Mouse (Mus musculus) ovary, adult 2 months (tissue): ENCODE data around the gene Lce3d. TPM values are rescaled to one million over a fixed set of nuclear protein-coding genes. Genes with fewer than 3 reads are reported as not detected.

Experiments
- polyA plus RNA-seq: library from polyadenylated mRNA; depleted of rRNA; stranded (reverse); fragments of >200 nt; gene quantifications from 2 replicates; pipeline ENCODE4 v1.2.3, GENCODE M21; 2012; rRNA removed

Gene Lce3d
- not detected in 2 replicates for polyA plus RNA-seq

GRCm38 (mm10) chr3:92957090-92957489 is at the start of gene Lce3d:
Lce3d (plus strand) TSS chr3:92957390.

GRCm38 (mm10) chr3:92926130-92926529 is 31.1 kb upstream of the Lce3d start, which contains the start of gene Lce3a:
Lce3a (minus strand) TSS chr3:92926230.

GRCm38 (mm10) chr3:92932679-92933078 is 24.5 kb upstream of the Lce3d start, which contains the start of gene Lce3b:
Lce3b (plus strand) TSS chr3:92932979.

GRCm38 (mm10) chr3:92944186-92944585 is 13.0 kb upstream of the Lce3d start, which contains the start of gene Lce3c:
Lce3c (plus strand) TSS chr3:92944486.

GRCm38 (mm10) chr3:92966761-92967160 is 9.6 kb downstream of the Lce3d start, which contains the start of gene Lce3e:
Lce3e (plus strand) TSS chr3:92967061.

GRCm38 (mm10) chr3:92991926-92992325 is 34.7 kb downstream of the Lce3d start, which contains the start of gene Lce3f:
Lce3f (plus strand) TSS chr3:92992226.

Other genes with a start within 250 kb of the Lce3d start
- not detected in 2 replicates for gene Lce1e, start 248.3 kb upstream of the Lce3d start, polyA plus RNA-seq
- gene Lce1f, start 237.0 kb upstream of the Lce3d start, polyA plus RNA-seq, result 0.22 TPM in 1 of 2 replicates, not detected in the other
- not detected in 2 replicates for gene Gm38119, start 218.3 kb upstream of the Lce3d start, polyA plus RNA-seq
- not detected in 2 replicates for gene Lce1g, start 205.1 kb upstream of the Lce3d start, polyA plus RNA-seq
- gene Lce1h, start 192.3 kb upstream of the Lce3d start, polyA plus RNA-seq, result not detected in 2 replicates
- gene Lce1i, start 178.5 kb upstream of the Lce3d start, polyA plus RNA-seq, result not detected in 2 replicates
- 0.60 TPM in 1 of 2 replicates, not detected in the other for gene Lce1j, start 166.9 kb upstream of the Lce3d start, polyA plus RNA-seq
- gene Lce1k, start 149.5 kb upstream of the Lce3d start, polyA plus RNA-seq, result not detected in 2 replicates
- not detected in 2 replicates for gene Kprp, start 130.1 kb upstream of the Lce3d start, polyA plus RNA-seq
- not detected in 2 replicates for gene Lce1l, start 106.1 kb upstream of the Lce3d start, polyA plus RNA-seq
- gene 2310050C09Rik, start 87.2 kb upstream of the Lce3d start, polyA plus RNA-seq, result not detected in 2 replicates
- not detected in 2 replicates for gene Lce3a, start 31.2 kb upstream of the Lce3d start, polyA plus RNA-seq
- not detected in 2 replicates for gene Lce3b, start 24.4 kb upstream of the Lce3d start, polyA plus RNA-seq
- gene Lce3c, start 12.9 kb upstream of the Lce3d start, polyA plus RNA-seq, result not detected in 2 replicates
- gene Lce3e, start 9.7 kb downstream of the Lce3d start, polyA plus RNA-seq, result 0.29 TPM in 1 of 2 replicates, not detected in the other
- gene Lce3f, start 34.8 kb downstream of the Lce3d start, polyA plus RNA-seq, result 0.29 TPM in 1 of 2 replicates, not detected in the other
- not detected in 2 replicates for gene Crct1, start 58.3 kb downstream of the Lce3d start, polyA plus RNA-seq
- not detected in 2 replicates for gene Lce1m, start 61.7 kb downstream of the Lce3d start, polyA plus RNA-seq
- not detected in 2 replicates for gene Gm4858, start 111.4 kb downstream of the Lce3d start, polyA plus RNA-seq
- gene Crnn, start 187.4 kb downstream of the Lce3d start, polyA plus RNA-seq, result not detected in 2 replicates
- not detected in 2 replicates for gene Flg2, start 239.9 kb downstream of the Lce3d start, polyA plus RNA-seq